Mouse (Mus musculus) right cerebral cortex, postnatal 4 days (tissue): ENCODE results near the gene AU022252.

Source experiments
- DNase-seq: peaks from one replicate; pipeline ENCODE4 v3.0.0-alpha.2; 2022

The AU022252 gene

GRCm38 (mm10) chr4:119242571-119242970 is 10.1 kb upstream of the AU022252 start:
- no peak for DNase-seq

GRCm38 (mm10) chr4:119241664-119242063 is 9.2 kb upstream of the AU022252 start:
- DNase-seq = peak; percentile 62

GRCm38 (mm10) chr4:119239181-119239682 is 6.7 kb upstream of the AU022252 start:
- peak; percentile 22 for DNase-seq

- no peak for DNase-seq
Measured at GRCm38 (mm10) chr4:119238661-119239060, 6.1 kb upstream of the AU022252 start.

- no peak for DNase-seq
Measured at GRCm38 (mm10) chr4:119234348-119234747, 1.8 kb upstream of the AU022252 start.

GRCm38 (mm10) chr4:119233256-119233901 is 867 bp upstream of the AU022252 start:
- DNase-seq = peak; percentile 54

- no peak for DNase-seq
Measured at GRCm38 (mm10) chr4:119226751-119227150, 5.8 kb downstream of the AU022252 start.

GRCm38 (mm10) chr4:119225719-119226118 is 6.8 kb downstream of the AU022252 start:
- DNase-seq = no peak

- DNase-seq = no peak
Measured at GRCm38 (mm10) chr4:119224534-119224933, 8.0 kb downstream of the AU022252 start.

GRCm38 (mm10) chr4:119223696-119224095 is 8.8 kb downstream of the AU022252 start:
- no peak for DNase-seq

GRCm38 (mm10) chr4:119218169-119218568 is 14.3 kb downstream of the AU022252 start, which contains the start of gene Tmem269:
TSS of gene Tmem269 (minus strand) at chr4:119218217.
- DNase-seq = no peak

GRCm38 (mm10) chr4:119216667-119217066 is 15.8 kb downstream of the AU022252 start:
- DNase-seq = no peak

GRCm38 (mm10) chr4:119204672-119205071 is 27.8 kb downstream of the AU022252 start:
- peak; percentile 71 for DNase-seq

- DNase-seq = no peak
Measured at GRCm38 (mm10) chr4:119198105-119198504, 34.4 kb downstream of the AU022252 start.

GRCm38 (mm10) chr4:119195582-119196320 is 36.8 kb downstream of the AU022252 start:
- no peak for DNase-seq

- peak; percentile 93 for DNase-seq
Measured at GRCm38 (mm10) chr4:119194909-119195581, 37.5 kb downstream of the AU022252 start, which contains the start of gene Svbp. TSS of gene Svbp (plus strand) at chr4:119195306.

GRCm38 (mm10) chr4:119192757-119193156 is 39.8 kb downstream of the AU022252 start:
- no peak for DNase-seq

GRCm38 (mm10) chr4:119191273-119191672 is 41.2 kb downstream of the AU022252 start:
- no peak for DNase-seq

- no peak for DNase-seq
Measured at GRCm38 (mm10) chr4:119190618-119191017, 41.9 kb downstream of the AU022252 start.

- no peak for DNase-seq
Measured at GRCm38 (mm10) chr4:119189864-119190263, 42.6 kb downstream of the AU022252 start, which contains the start of gene Ermap. TSS of gene Ermap (minus strand) at chr4:119190011.

- DNase-seq = no peak
Measured at GRCm38 (mm10) chr4:119189392-119189791, 43.1 kb downstream of the AU022252 start.

GRCm38 (mm10) chr4:119188060-119188785 is 44.3 kb downstream of the AU022252 start:
- no peak for DNase-seq

GRCm38 (mm10) chr4:119185771-119186170 is 46.7 kb downstream of the AU022252 start:
- DNase-seq = no peak
